Mouse (Mus musculus): ENCODE data around the gene Tspan9.
A peak's percentile ranks its signal among the peaks of the same experiment; 100 is the strongest.

Tspan9 gene

DNA sequence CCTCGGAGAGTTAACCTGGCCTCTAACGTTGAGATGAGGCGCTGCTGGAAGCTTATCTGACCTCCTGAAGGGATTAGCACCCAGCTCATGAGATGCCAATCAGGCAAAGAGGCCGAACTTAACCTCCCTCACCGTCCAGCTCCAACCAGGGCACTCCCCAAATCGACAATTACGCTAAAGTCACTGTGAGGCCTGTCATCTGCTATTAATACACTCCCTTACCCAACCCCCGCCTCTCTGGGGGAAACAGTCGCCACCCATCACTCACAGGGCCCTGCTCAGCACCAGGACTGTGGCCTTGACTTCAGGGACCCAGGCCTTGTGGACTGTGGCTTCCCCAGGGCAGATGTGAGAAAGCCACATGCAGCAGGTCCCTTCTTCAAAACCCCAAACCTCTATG is 157.0 kb downstream of the Tspan9 start:
- DNase-seq (ENCODE audit: low read depth, low spot score) = no peak

DNA sequence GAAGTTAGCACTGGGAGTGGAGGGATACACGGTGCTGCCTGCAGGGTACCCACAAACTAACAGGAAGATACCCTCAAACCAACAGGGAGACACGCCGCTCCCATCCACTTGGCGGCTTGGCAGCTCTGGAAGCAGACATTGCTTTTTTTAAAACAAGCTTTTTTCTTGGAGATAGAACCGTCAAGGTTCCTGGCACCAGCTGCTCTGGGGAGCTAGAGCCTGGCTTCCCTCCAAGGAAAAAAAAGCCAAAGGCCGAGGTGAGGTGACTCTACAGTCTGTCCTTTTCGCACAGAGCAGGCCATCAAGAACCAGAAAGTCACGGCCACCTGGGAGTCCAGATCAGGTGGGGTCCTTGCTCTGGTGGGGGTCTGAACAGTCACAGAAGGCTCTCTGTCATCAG is 162.2 kb downstream of the Tspan9 start:
- DNase-seq (ENCODE audit: low read depth, low spot score) = no peak

GRCm38 (mm10) chr6:127980381-127981045 is 162.9 kb downstream of the Tspan9 start:
- DNase-seq (ENCODE audit: low read depth, low spot score) = no peak

DNA sequence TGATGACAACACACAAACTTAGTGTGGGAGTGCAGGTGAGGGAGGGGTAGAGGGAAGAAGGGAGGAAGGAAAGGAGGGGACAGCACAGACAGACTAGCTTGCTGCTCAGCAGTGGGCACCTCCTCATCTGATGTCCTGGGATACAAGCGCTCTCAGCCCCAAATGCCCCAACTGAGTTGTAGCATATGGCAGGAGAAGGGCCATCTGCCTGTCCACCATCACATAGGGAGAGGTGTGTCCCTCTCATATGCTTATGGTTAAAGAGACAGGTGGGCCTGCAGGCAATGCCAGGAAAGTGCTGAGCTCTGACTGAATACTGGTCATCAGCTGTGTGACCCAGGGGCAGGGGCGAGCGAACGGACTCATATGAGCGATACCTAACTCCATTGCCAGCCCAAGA is 163.6 kb downstream of the Tspan9 start:
- DNase-seq (ENCODE audit: low read depth, low spot score) = no peak

DNA sequence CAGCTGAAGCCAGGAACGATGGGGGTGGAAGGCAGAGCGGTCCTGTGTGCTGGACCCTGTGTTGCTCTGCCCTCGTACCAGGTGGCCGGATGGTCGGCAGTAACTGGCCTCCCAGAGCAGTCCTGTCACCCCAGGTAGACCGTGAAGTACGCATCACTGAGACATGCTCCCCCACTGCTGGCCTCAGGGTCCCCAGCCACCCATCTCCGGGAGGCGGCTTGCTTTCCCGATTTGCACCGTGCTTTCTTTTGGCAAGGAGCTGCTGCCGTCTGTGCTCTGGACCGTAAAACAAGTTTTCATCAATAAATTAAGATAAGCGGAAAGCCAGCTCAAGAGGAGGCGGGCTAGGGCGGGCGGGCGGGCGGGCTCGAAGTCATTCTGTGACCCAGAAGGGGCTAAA is 164.5 kb downstream of the Tspan9 start:
- no peak for DNase-seq (ENCODE audit: low read depth, low spot score)

- DNase-seq (ENCODE audit: low read depth, low spot score) = no peak
Observed at GRCm38 (mm10) chr6:127976695-127977094, 166.7 kb downstream of the Tspan9 start.

DNA sequence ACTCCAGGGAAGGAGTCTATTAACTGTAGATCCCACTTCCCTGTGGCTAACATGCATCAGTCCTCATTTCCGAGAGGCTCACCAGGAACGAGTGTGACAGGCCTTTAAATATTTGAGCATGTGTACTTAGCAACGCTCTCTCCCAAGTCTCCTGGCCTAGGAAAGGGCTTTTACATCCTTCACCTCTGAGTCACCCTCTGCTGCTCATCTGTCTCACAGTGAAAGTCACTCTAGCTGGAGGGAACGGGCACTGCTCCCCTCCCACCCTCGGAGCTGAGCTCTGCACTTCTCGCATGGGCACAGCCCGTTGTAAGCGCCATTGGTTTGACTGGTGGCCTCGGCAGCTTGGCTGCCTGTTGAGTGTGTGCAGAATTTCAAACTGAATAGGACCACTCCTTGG is 169.4 kb downstream of the Tspan9 start:
- DNase-seq (ENCODE audit: low read depth, low spot score) = no peak

DNA sequence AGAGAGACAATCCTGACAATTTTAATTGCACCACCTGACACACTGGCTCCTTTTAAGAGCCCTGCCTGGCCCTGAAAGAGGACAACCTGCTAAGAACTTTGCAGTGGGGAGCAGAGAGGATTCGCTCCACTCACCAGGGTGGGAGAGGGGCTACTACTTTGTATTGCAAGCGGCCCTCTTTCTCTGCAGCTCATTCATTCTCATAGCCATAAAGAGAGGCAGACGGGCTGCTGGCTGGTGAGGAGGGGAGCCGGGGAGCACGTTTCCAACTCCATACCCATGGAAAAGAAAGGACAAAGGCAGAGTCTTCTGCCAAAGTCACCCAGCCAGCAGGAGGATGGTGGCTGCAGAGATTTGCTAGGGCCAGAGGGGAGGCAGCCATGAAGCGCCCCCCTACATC is 169.8 kb downstream of the Tspan9 start:
- DNase-seq (ENCODE audit: low read depth, low spot score) = no peak

GRCm38 (mm10) chr6:127971931-127972330 is 171.5 kb downstream of the Tspan9 start:
- no peak for DNase-seq (ENCODE audit: low read depth, low spot score)

DNA sequence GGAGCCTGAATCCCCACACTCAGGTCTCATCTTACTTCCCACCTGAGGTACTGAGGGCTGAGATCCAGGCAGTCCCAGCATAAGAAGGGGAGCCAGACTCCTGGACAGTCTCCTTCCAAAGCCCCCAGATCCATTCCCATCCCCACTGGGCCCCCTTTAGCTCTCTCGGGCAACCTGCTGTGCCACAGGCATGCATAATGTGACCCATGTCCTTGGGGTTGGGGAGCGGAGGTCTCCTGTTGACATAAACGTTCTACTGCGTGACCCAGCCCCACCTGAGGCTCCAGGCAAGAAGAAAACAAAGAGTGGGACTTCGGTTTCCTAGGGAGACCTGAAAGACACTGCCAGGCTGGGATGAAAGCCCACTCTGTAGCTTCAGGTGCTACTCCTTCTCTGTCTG is 172.5 kb downstream of the Tspan9 start:
- DNase-seq (ENCODE audit: low read depth, low spot score) = no peak

GRCm38 (mm10) chr6:127970120-127970519 is 173.3 kb downstream of the Tspan9 start:
- peak; percentile 76 for DNase-seq (ENCODE audit: low read depth, low spot score)

GRCm38 (mm10) chr6:127969709-127970108 is 173.7 kb downstream of the Tspan9 start:
- no peak for DNase-seq (ENCODE audit: low read depth, low spot score)

DNA sequence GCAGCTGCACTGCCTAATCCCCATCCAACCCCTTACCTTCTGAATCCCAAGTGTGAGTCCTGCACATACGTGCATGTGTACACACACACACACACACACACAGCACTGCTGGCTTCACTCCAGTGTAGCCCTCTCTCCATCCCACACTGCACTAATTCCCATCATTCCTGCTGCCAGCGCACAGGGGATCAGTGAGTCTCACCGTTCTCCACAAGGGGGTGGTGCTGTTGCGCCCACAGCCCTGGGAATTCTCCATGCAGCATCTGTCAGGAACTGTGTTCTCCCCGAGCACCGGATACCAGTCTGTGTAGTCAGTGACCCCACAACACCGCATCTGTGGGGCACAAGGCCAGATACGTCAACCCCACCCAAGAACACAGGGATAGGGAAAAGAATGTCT is 177.9 kb downstream of the Tspan9 start:
- peak; percentile 58 for DNase-seq (ENCODE audit: low read depth, low spot score)

- DNase-seq (ENCODE audit: low read depth, low spot score) = no peak
Observed at GRCm38 (mm10) chr6:127960203-127960602, 183.2 kb downstream of the Tspan9 start.

DNA sequence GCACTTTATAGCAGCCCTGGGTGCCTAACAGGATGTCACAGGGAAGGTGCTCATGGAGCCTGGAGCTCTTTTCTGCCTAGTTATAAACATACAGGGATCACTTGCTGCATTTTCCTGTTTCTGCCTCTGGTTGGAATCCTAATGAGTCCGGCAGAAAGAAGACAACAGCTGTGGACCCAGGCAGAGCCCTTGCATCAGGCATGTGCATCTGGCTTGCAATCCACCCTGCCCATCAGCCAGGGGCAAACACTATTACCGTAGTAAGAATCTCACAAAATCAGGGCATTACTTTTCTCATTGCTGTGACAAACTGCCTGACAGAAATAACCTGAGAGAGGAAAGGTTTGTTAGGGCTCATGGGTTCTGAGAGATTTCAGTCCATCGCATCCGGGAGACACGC is 187.2 kb downstream of the Tspan9 start:
- no peak for DNase-seq (ENCODE audit: low read depth, low spot score)

DNA sequence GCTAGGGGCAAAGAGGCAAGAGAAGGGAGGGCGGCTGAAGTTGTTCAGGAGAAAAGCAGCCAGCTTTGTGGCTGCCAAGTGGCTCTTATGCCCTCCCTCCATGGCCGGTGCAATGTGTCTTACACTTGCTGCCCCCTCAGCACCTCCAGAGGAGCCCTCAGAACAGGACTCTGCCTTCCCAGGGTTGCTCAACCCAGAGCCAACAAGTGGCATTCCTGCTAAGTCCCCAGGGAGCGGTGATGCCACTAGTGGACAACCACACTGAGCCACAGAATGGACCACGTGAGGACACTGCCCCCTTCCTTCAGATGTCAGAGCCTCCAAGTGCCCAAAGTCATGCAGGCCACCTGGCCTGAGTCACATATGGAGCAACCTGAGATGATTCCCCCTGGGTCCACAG is 190.3 kb downstream of the Tspan9 start:
- no peak for DNase-seq (ENCODE audit: low read depth, low spot score)

DNA sequence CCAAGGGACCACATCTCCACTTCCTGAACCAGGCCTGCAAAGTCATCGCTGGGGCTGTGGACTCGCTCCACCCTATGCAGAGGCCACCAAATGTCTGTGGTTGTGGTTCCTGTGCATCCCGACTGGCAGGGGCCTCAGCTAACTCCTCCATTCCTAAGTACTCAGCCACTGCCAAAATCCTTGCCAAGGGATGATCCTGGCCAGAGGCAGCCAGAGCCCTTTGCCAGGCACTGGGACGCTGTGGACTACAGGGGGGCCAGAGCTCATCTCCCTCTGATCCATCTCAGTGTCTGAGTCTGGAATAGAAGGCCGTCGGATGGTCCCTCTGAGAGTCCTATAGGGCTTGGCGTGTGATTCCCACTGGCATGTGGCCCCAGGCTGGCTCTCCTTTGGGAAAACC is 193.5 kb downstream of the Tspan9 start:
- no peak for DNase-seq (ENCODE audit: low read depth, low spot score)

GRCm38 (mm10) chr6:127948656-127949055 is 194.7 kb downstream of the Tspan9 start:
- peak; percentile 66 for DNase-seq (ENCODE audit: low read depth, low spot score)

- DNase-seq (ENCODE audit: low read depth, low spot score) = peak; percentile 75
Observed at GRCm38 (mm10) chr6:127945725-127946124, 197.7 kb downstream of the Tspan9 start.

- DNase-seq (ENCODE audit: low read depth, low spot score) = no peak
Observed at GRCm38 (mm10) chr6:127942421-127942820, 201.0 kb downstream of the Tspan9 start.

GRCm38 (mm10) chr6:127935105-127935504 is 208.3 kb downstream of the Tspan9 start:
- DNase-seq (ENCODE audit: low read depth, low spot score) = no peak

DNA sequence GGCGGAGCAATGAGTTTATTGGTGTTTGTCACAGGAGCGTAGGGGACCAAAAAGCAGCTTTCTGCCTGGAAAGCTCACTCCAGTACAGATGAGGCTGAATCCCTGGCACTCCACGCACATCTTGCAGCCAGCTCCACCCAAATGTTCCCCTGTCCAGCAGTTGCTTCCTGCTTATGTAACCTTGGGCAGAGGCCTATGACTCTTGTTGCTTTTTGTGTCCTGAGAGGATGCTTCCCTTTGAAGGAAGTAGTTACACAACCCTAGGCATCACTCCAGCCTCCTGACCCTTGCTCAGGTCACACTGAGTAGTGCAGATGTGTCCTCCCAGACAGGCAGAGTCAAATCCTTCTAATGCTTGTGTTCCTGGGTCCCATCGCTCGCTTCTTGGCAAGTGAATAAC is 209.6 kb downstream of the Tspan9 start:
- no peak for DNase-seq (ENCODE audit: low read depth, low spot score)

GRCm38 (mm10) chr6:127932697-127933096 is 210.7 kb downstream of the Tspan9 start:
- no peak for DNase-seq (ENCODE audit: low read depth, low spot score)

GRCm38 (mm10) chr6:127928682-127929081 is 214.7 kb downstream of the Tspan9 start:
- no peak for DNase-seq (ENCODE audit: low read depth, low spot score)

Data from retina, postnatal 7 days (tissue).